ENCODE assay signal across 26 mouse cellular contexts in the genomic region with DNA sequence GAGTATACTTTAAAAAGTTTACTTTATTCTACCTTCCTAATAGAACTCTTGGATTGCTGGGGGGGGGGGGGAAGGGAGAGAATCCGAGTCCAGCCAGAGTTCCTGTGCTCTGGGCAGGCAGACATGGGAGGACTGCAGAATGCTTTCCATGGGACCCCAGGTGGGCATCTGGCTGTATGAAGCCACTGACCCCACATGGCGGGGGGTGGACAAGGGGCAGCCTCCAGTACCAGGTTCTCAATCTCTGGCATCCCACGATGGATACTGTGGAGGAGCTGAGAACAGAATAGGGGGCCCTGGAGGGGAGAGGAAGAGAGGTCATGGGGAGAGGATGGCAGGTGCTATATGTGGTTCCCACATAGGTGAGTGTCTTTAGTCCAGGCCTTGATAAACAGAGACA. TPM values are rescaled to one million over a fixed set of nuclear protein-coding genes. Genes with fewer than 3 reads are reported as not detected.
"Had no signal": no experiment of that assay in that cellular context is flagged by ENCODE, and none has a peak within 500 bp of the region (broad histone marks: within the 10 kb centered on the region; RNA-seq: fewer than 3 reads in every experiment).

No protein-coding gene starts in this region.

- H3K36me3 ChIP-seq: embryonic facial prominence, embryonic 10.5 days; embryonic facial prominence, embryonic 12.5 days; embryonic facial prominence, embryonic 13.5 days; embryonic facial prominence, embryonic 15.5 days; forebrain, embryonic 10.5 days; forebrain, embryonic 12.5 days; forebrain, embryonic 15.5 days had no signal

- H3K4me1 ChIP-seq: embryonic facial prominence, embryonic 10.5 days; embryonic facial prominence, embryonic 12.5 days; embryonic facial prominence, embryonic 13.5 days; embryonic facial prominence, embryonic 15.5 days; forebrain, embryonic 10.5 days; forebrain, embryonic 12.5 days; forebrain, embryonic 13.5 days; forebrain, embryonic 15.5 days had no signal

- H3K27me3 ChIP-seq: embryonic facial prominence, embryonic 12.5 days; embryonic facial prominence, embryonic 13.5 days; embryonic facial prominence, embryonic 15.5 days; forebrain, embryonic 12.5 days; forebrain, embryonic 13.5 days; forebrain, embryonic 15.5 days had no signal

- H3K9me3 ChIP-seq: embryonic facial prominence, embryonic 10.5 days; embryonic facial prominence, embryonic 12.5 days; embryonic facial prominence, embryonic 13.5 days; embryonic facial prominence, embryonic 15.5 days; forebrain, embryonic 10.5 days; forebrain, embryonic 12.5 days; forebrain, embryonic 13.5 days; forebrain, embryonic 15.5 days had no signal

- DNase-seq: cerebellum, adult 2 months; cerebellum, adult 8-10 months; cerebellum, adult 9-10 months; cerebellum, adult 9-11 months; cerebellum, postnatal 10 days; cerebellum, postnatal 14 days; cerebellum, postnatal 25 days; cerebellum, postnatal 36 days; embryo, embryonic 11 days; forebrain, postnatal 0 days; gastrocnemius, adult 2 months; gastrocnemius, postnatal 10 days; gastrocnemius, postnatal 14 days; gastrocnemius, postnatal 25 days; gastrocnemius, postnatal 36 days; heart, adult 18-20 months; heart, adult 2 months had no signal

- H3K4me3 ChIP-seq: embryonic facial prominence, embryonic 10.5 days; embryonic facial prominence, embryonic 12.5 days; embryonic facial prominence, embryonic 13.5 days; embryonic facial prominence, embryonic 15.5 days; erythroblast, embryonic 14.5 days; forebrain, embryonic 10.5 days; forebrain, embryonic 12.5 days; forebrain, embryonic 13.5 days; forebrain, embryonic 15.5 days; gastrocnemius, adult 2 months; heart, adult 2 months had no signal

- H3K27ac ChIP-seq: embryonic facial prominence, embryonic 10.5 days; embryonic facial prominence, embryonic 12.5 days; embryonic facial prominence, embryonic 13.5 days; embryonic facial prominence, embryonic 15.5 days; forebrain, embryonic 10.5 days; forebrain, embryonic 12.5 days; forebrain, embryonic 13.5 days; forebrain, embryonic 15.5 days; gastrocnemius, adult 2 months; heart, adult 2 months had no signal

RNA-seq across cellular contexts. Expression of a gene that starts 20.0 kb away (rescaled TPM):
- polyA plus RNA-seq: erythroblast, embryonic 14.5 days had no signal
